Mouse (Mus musculus) forebrain, embryonic 12.5 days (tissue): ENCODE measurements around the gene Evi5l. TPM values are rescaled to one million over a fixed set of nuclear protein-coding genes. Genes with fewer than 3 reads are reported as not detected.
"Not testable (repeated sequence)": the region's sequence is repeated elsewhere in the genome, so short reads cannot be mapped to it uniquely, and the experiment has no call there.

ENCODE experiments used
- ATAC-seq: fragments of 200-750 bp; cut with Nextera tagmentation; 2 replicates; pipeline ENCODE4 v1.8.0; 2017; ENCODE audit warnings: moderate TSS enrichment; ENCODE audit not compliant: low FRiP score
- H3K27ac ChIP-seq: fragments of 300-500 bp; sonication (generic); 2 replicates; pipeline ENCODE4 v1.5.1; 2016; ENCODE audit warnings: mild to moderate bottlenecking
- H3K27me3 ChIP-seq: fragments of 300-500 bp; sonication (generic); 2 replicates; pipeline ENCODE4 v1.6.1; 2016; ENCODE audit warnings: mild to moderate bottlenecking
- H3K36me3 ChIP-seq: fragments of 300-500 bp; sonication (generic); replicated peaks from 2 replicates; pipeline ENCODE4 v1.6.1; 2016; ENCODE audit warnings: mild to moderate bottlenecking
- H3K4me1 ChIP-seq: fragments of 300-500 bp; sonication (generic); 2 replicates; pipeline ENCODE4 v1.6.1; 2016
- H3K4me2 ChIP-seq: fragments of 300-500 bp; sonication (generic); 2 replicates; pipeline ENCODE4 v1.6.1; 2016; ENCODE audit warnings: mild to moderate bottlenecking, moderate library complexity
- H3K4me3 ChIP-seq: fragments of 300-500 bp; sonication (generic); replicated peaks from 2 replicates; pipeline ENCODE4 v1.5.1; 2016; ENCODE audit warnings: mild to moderate bottlenecking
- H3K9ac ChIP-seq: fragments of 300-500 bp; sonication (generic); 2 replicates; pipeline ENCODE4 v1.6.1; 2016; ENCODE audit warnings: mild to moderate bottlenecking
- H3K9me3 ChIP-seq: fragments of 300-500 bp; sonication (generic); 2 replicates; pipeline ENCODE4 v1.6.1; 2016
- WGBS: fragments of 180-500 bp; shearing (Covaris S2); methylation state at CpG from one replicate; pipeline ENCODE4 v1.1.7; 2016; 5-methylcytosine and 5-hydroxymethylcytosine counted together
- polyA plus RNA-seq: library from polyadenylated mRNA; unstranded; fragments of >200 nt; fragmentation: Nextera tagmentation; extraction: Ambion mirVana; gene quantifications from 2 replicates; pipeline ENCODE4 v1.2.1, GENCODE M21; 2016

The Evi5l gene
- polyA plus RNA-seq, 1 experiment from 2014 or later: 46.9 TPM

DNA sequence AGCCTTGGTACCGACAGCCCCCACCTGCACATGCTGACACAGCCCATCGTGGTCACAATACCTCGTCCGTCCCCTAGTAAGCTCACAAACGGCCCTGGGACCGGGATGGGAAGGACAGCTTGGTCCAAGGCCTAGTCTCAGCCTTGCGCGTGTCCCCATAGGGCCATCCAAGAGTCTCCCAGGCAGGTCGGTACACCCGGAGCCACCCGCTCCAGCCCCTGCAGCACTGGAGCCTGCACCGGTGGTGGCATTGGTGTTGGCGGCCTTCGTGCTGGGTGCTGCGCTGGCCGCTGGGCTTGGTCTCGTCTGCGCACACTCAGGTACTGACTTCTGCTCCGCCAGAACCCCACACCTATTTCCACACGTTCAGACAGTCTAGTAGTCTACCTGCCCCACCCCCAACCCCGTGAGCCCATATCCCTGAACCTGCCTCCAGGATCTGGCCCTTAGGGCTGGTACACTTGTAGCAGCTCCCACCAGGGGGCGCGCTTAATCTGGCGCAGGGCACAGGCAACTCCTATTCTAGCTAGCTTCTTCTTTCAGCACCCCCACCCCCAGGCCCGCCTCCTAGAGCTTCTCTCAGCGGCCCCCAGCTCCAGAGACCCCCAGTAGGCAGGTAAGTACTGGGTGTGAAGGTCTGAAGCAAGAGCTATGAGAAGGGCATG is 84.1 kb downstream of the Evi5l start:
- no peak overlapping the region for H3K9ac ChIP-seq
- no peak overlapping the region for H3K4me2 ChIP-seq
- ATAC-seq: peak; percentile 21
- no peak overlapping the region; the same call in 1 of the 2 replicates for H3K4me3 ChIP-seq
- peaks cover 45% of the 10 kb centered on the region for H3K36me3 ChIP-seq
- H3K9me3 ChIP-seq: no peaks in the 10 kb centered on the region
- H3K4me1 ChIP-seq: peaks cover 30% of the 10 kb centered on the region
- 28% methylated on average over 26 of the region's 26 CpGs for WGBS
- no peak overlapping the region for H3K27ac ChIP-seq
- H3K27me3 ChIP-seq: peaks cover 21% of the 10 kb centered on the region

DNA sequence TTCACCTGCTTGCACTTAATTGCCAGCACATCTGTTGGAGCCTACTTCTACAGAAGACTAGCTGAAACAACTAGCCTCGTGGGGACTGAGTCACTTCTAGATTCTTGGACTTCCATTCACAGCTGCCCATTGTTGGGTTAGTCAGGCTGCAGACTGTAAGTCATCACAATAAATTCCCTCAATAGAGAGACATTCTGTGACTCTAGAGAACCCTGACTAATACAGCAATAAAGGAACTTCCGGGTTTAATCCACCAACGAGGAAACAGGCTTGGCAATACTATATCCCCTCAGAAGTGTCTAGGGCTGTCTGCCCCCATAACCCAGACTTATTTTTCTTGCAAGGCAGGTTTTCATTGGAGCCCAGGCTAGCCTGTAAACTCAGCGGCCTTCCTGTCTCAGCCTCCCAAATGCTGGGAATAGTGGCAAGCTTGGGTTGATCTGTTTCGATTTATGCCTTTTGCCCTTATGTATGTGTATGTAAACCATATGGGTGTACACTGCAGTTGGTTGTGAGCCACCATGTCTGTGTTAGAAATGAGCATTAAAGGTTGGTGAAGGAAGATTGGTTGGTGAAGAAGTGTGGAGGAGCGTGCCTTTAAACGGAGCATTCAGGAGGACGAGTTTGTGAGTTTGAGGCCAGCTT is 85.9 kb downstream of the Evi5l start:
- Histone ChIP-seq H3K27ac (peak overlapping the region; percentile 95), H3K4me3 (peak overlapping the region; percentile 88), H3K9me3 (no peaks in the 10 kb centered on the region), H3K4me2 (peak overlapping the region; percentile 69), H3K9ac (peak overlapping the region; percentile 90; the same call in 1 of the 2 replicates), H3K4me1 (peaks cover 38% of the 10 kb centered on the region), H3K36me3 (peaks cover 44% of the 10 kb centered on the region), H3K27me3 (peaks cover 21% of the 10 kb centered on the region)
- ATAC-seq: no peak
- 49% methylated on average over 8 of the region's 8 CpGs for WGBS

DNA sequence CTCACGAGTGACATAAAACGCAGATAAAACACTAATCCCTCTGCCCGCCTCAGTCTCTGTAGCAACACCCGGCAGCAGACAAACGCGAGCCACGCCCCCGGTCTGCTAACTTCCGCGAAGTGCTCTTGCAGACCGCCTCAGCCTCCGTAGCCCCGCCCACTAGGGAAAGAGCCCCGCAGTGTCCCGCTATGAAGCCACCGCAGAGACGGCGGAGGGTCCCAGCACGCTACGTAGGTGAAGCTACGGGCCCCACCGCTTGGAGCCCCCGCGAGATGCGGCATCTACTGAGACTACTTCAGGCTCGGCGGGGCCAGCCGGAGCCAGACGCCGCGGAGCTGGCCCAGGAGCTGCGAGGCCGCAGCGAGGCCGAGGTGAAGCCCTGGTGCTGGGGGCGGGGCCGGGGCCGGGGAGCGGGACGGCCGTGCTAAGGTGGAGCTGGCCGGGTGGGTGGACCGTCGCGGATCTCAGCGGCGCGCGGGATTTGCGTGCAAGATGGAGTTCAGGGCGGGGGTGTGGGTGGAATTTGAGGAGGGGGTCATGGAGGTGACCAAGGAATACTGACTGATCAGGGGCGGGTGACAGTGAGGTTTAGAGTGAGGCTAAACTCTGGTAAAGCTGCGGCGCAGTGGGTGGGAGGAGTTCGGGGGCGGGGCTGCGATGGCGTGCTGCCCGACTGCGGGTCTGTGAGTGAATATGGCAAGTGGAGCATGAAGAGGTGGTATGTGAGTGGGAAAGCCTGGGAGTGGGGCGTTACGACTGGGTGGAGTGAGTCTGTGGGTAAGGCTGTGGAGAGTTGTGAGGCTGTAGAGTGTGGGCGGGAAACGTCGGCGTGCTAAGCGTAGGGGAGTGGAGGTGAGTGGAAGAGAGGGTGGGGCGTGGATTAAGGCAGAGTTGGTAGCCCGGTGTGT is 86.8 kb downstream of the Evi5l start, which contains the start of gene Snapc2:
Gene Snapc2 (plus strand): TSS at position 147 of the 908 bp plus-strand sequence.
- Histone ChIP-seq H3K36me3 (peaks cover 39% of the 10 kb centered on the region), H3K27ac (peak within 1 kb of the TSS; percentile 95), H3K9me3 (no peaks in the 10 kb centered on the region), H3K27me3 (peaks cover 14% of the 10 kb centered on the region; the same call in 1 of the 2 replicates), H3K4me2 (peak within 1 kb of the TSS; percentile 69), H3K9ac (peak within 1 kb of the TSS; percentile 90), H3K4me3 (peak within 1 kb of the TSS; percentile 88), H3K4me1 (peaks cover 48% of the 10 kb centered on the region)
- WGBS: under 1% methylated on average over 69 of the region's 69 CpGs
- ATAC-seq: peak; percentile 90

DNA sequence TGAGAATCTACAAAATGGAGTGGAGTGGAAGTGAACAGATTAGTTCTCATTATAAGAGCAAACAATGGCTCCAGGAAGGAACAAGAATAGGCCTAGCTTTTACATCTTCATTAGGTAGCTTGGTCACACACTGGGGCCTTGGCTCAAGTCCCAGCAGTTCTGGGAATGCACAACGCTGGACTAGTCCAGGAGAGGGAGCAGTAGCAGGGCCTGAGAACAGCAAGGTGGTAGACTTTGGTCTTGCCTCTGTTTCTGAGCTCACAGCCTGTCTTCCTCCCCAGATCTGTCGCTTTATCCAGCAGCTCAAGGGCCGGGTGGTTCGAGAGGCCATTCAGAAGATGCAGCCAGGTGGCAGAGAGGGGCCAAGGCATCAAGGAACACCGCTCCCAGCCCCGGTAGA is 87.6 kb downstream of the Evi5l start:
- H3K27ac ChIP-seq: peak overlapping the region; percentile 95
- no peak for ATAC-seq

DNA sequence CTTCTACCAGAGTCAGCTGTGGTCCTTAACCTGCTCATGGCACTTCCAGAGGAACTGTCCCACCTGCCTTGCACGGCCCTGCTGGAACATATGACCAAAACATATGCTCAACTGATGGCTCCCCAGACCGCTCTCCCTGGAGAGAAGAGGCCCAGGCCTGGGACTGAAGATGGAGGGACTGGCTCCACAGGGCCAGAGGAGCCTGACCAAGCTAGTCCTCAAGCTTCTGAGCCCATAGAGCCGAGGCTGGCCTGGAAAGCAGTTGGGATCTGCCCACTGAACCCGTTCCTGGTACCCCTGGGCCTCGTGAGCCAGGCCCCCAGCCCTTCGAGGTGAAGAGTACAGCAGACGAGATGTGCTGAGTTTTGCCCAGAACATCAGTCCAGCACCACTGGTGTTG is 89.1 kb downstream of the Evi5l start:
- peaks cover 49% of the 10 kb centered on the region for H3K4me1 ChIP-seq

More for the DNA sequence above, 87.6 kb downstream of the Evi5l start:
- H3K4me3 ChIP-seq: peak overlapping the region; percentile 88
- 55% methylated on average over 6 of the region's 6 CpGs for WGBS
- H3K27me3 ChIP-seq: peaks cover 8% of the 10 kb centered on the region; the same call in 1 of the 2 replicates
- peaks cover 46% of the 10 kb centered on the region for H3K4me1 ChIP-seq
- H3K9me3 ChIP-seq: no peaks in the 10 kb centered on the region
- peak overlapping the region; percentile 90; the same call in 1 of the 2 replicates for H3K9ac ChIP-seq
- peak overlapping the region; percentile 69 for H3K4me2 ChIP-seq
- H3K36me3 ChIP-seq: peaks cover 38% of the 10 kb centered on the region

DNA sequence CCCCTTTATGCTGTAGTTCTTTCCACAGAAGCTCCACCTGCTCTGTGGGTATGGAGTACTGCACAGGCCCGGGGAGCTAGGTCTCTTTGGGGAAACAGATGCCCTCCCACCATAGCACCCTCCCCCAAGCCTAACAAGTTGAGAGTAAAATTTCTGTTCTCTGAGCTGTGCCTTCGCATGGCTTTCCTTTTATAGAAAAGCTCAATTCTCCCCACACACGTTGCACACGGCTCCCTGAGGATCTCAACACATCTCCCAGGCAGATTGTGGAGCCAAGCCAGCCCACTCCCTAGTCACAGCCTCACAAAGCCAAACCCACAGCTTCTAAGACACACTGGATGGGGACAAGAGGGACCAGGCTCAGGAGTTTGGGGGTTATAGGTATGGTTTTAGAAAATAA is 90.5 kb downstream of the Evi5l start:
- no peaks in the 10 kb centered on the region for H3K9me3 ChIP-seq
- H3K9ac ChIP-seq: no peak overlapping the region; the same call in 1 of the 2 replicates
- ATAC-seq: no peak
- peak overlapping the region; percentile 43; the same call in 1 of the 2 replicates for H3K27ac ChIP-seq
- H3K4me3 ChIP-seq: peak overlapping the region; percentile 83
- WGBS: 77% methylated on average over 4 of the region's 4 CpGs
- H3K36me3 ChIP-seq: peaks cover 56% of the 10 kb centered on the region
- peak overlapping the region; percentile 61 for H3K4me2 ChIP-seq
- no peaks in the 10 kb centered on the region for H3K27me3 ChIP-seq
- peaks cover 45% of the 10 kb centered on the region for H3K4me1 ChIP-seq

More for the DNA sequence above, 89.1 kb downstream of the Evi5l start:
- not testable (repeated sequence) for H3K27me3 ChIP-seq, H3K4me3 ChIP-seq, H3K27ac ChIP-seq, H3K9me3 ChIP-seq, H3K9ac ChIP-seq, H3K4me2 ChIP-seq, ATAC-seq
- 87% methylated on average over 7 of the region's 7 CpGs for WGBS
- H3K36me3 ChIP-seq: peaks cover 43% of the 10 kb centered on the region

DNA sequence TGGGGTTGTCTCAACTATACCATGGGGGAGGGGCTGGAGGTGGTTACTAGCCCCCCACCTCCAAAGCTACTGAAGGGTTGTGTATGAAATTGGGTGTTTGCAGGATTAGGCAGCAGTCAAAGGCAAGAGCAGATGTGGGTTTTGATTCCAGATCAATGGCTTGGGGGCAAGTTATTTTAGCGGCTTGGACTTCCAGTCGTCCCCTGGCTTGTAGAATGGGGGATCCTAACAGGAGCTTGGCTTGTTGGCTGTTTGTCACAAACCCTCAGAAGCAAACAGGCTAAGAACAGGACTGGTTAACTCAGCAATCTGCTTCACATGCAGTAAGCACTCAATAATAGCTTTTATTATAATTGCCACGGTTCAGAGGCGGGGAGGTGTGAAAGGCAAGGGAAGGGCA is 91.0 kb downstream of the Evi5l start:
- Histone ChIP-seq H3K36me3 (peaks cover 61% of the 10 kb centered on the region), H3K27me3 (no peaks in the 10 kb centered on the region), H3K9ac (peak overlapping the region; percentile 90), H3K9me3 (no peaks in the 10 kb centered on the region), H3K27ac (peak overlapping the region; percentile 97; the same call in 1 of the 2 replicates), H3K4me2 (peak overlapping the region; percentile 61), H3K4me3 (peak overlapping the region; percentile 83), H3K4me1 (peaks cover 43% of the 10 kb centered on the region)
- WGBS: 66% methylated on average over 4 of the region's 4 CpGs
- ATAC-seq: no peak

DNA sequence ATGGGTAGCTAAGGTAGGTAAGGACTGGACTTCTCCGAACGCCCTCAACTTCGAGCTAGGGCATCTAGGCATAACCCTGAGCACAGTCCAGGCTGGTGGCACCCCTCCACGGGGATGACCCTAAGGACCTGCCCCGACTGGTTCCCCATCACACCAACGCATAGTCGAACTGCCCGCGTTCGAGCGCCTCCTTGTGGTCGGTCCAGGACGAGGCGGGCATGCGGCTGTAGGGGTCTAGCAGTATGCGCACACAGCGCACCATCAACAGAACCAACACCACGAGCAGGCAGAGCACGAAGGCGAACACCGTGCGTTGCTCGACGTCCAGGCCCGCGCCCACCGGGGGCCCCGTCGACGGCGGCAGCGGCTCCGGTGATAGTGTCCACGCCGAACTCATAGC is 91.9 kb downstream of the Evi5l start:
- 1% methylated on average over 34 of the region's 35 CpGs for WGBS
- Histone ChIP-seq H3K27ac (peak overlapping the region; percentile 97), H3K4me3 (peak overlapping the region; percentile 83), H3K27me3 (no peaks in the 10 kb centered on the region), H3K36me3 (peaks cover 69% of the 10 kb centered on the region), H3K4me2 (peak overlapping the region; percentile 61), H3K4me1 (peaks cover 40% of the 10 kb centered on the region), H3K9me3 (no peaks in the 10 kb centered on the region), H3K9ac (peak overlapping the region; percentile 90)
- peak; percentile 73 for ATAC-seq

DNA sequence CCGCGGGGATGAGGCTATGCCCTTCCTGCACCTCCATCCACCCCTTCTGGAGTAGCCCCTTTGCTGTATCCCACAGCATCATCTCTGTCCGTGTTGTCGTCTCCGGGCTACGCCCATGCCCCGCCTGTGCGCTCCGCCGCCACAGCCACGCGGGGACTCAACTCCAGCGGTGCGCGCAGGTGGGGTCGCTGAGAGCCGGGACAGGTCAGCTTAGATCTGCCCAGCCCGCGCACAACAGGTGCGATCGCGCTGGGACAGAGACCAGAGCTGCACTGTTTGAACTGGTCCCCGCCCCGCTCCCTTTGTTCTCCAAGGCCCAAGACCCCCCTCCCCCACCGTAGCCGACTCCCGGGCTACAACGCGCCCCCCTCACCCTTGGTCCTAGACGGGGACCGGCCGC is 92.3 kb downstream of the Evi5l start:
- peak overlapping the region; percentile 97 for H3K27ac ChIP-seq
- H3K9ac ChIP-seq: peak overlapping the region; percentile 90
- WGBS: under 1% methylated on average over 30 of the region's 32 CpGs
- peak overlapping the region; percentile 83 for H3K4me3 ChIP-seq
- peaks cover 38% of the 10 kb centered on the region for H3K4me1 ChIP-seq
- peak overlapping the region; percentile 61 for H3K4me2 ChIP-seq
- ATAC-seq: peak; percentile 81
- H3K36me3 ChIP-seq: peaks cover 74% of the 10 kb centered on the region
- H3K9me3 ChIP-seq: no peaks in the 10 kb centered on the region
- no peaks in the 10 kb centered on the region for H3K27me3 ChIP-seq

DNA sequence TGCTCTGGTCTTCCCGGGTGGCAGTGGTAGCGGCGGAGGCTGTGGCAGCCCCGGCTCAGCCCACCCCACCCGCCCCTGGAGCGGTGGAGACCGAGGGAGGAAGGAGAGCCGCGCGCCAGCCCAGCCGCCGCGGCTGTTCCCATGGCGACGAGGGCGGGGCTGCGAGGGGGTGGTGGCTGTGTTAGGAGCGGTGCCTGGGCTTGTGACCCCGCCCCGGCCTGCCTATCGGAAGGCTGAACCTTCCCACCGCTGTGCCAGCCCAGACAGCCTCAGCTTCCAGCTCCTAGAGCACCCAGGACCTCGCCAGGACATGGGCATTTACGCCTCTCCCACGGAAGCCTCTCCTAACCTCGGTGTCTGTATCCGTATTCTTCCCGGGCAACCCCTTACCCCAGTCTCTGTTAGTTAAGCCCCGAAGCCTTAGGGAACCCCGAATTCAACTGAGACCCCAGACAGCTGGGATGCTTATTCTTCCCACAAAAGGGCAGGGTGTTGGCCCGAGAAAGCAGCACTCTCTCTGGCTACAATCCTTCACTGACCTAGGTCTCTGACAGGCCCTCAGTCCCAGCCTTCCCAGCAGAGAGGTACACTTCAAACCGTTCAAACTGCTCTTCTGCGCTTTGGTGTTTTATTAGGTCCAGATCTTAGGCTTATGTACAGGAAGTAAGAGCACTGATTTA is 92.9 kb downstream of the Evi5l start, which contains the start of gene Ctxn1:
Gene Ctxn1 (minus strand): TSS at position 150 of the 680 bp plus-strand sequence.
- peak within 1 kb of the TSS; percentile 83 for H3K4me3 ChIP-seq
- H3K9me3 ChIP-seq: no peaks in the 10 kb centered on the region
- peak within 1 kb of the TSS; percentile 61 for H3K4me2 ChIP-seq
- no peaks in the 10 kb centered on the region for H3K27me3 ChIP-seq
- WGBS: 7% methylated on average over 33 of the region's 33 CpGs
- ATAC-seq: peak; percentile 94
- H3K9ac ChIP-seq: peak within 1 kb of the TSS; percentile 90
- peaks cover 32% of the 10 kb centered on the region for H3K4me1 ChIP-seq
- peaks cover 80% of the 10 kb centered on the region for H3K36me3 ChIP-seq
- peak within 1 kb of the TSS; percentile 97 for H3K27ac ChIP-seq

DNA sequence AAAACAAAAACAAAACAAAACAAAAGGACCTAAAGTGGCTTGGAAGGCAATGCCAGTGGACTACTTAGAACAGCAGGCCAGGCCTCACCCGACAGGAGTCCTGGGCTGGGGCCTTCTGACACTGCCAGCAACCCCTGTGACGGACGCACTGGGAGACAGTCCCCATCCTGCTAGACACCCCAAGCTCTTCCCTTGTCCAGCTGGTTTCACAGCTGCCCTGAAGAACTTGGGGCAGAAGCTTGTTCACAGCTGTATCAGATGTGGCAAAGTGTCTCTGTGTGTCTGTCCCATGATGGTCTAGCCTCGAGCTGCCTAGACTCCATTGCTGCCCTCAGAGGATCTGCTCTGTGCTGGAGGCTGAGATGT is 93.4 kb downstream of the Evi5l start:
- Histone ChIP-seq H3K27me3 (no peaks in the 10 kb centered on the region), H3K36me3 (peaks cover 80% of the 10 kb centered on the region), H3K9ac (no peak overlapping the region), H3K4me2 (no peak overlapping the region), H3K4me1 (peaks cover 29% of the 10 kb centered on the region), H3K4me3 (no peak overlapping the region; the same call in 1 of the 2 replicates), H3K9me3 (no peaks in the 10 kb centered on the region), H3K27ac (peak overlapping the region; percentile 97)
- WGBS: 83% methylated on average over 4 of the region's 4 CpGs
- no peak for ATAC-seq
